Mouse (Mus musculus): ENCODE data around the gene Pla2g1b. TPM values are rescaled to one million over a fixed set of nuclear protein-coding genes. Genes with fewer than 3 reads are reported as not detected.
"Not testable (repeated sequence)": the region's sequence is repeated elsewhere in the genome, so short reads cannot be mapped to it uniquely, and the experiment has no call there.

The Pla2g1b gene
- polyA plus RNA-seq, 1 experiment, result not detected

GRCm38 (mm10) chr5:115516081-115516907 is 50.2 kb downstream of the Pla2g1b start:
- peaks cover 7% of the 10 kb centered on the region for H3K36me3 ChIP-seq (ENCODE audit: control insufficient read depth, insufficient read depth)
- H3K79me2 ChIP-seq (ENCODE audit: control insufficient read depth, insufficient read depth), result peaks cover 98% of the 10 kb centered on the region
- H3K4me3 ChIP-seq (ENCODE audit: insufficient read depth, poor library complexity, severe bottlenecking), result no peak overlapping the region
- peaks cover 79% of the 10 kb centered on the region for H3K79me3 ChIP-seq (ENCODE audit: low read depth)
- no peaks in the 10 kb centered on the region for H3K27me3 ChIP-seq (ENCODE audit: control insufficient read depth, insufficient read depth, insufficient read length)
- TF ChIP-seq CTCF (IDR thresholded peaks at IDR 0.05; ENCODE audit: control insufficient read depth, insufficient read depth, insufficient read length), result no peak
- TF ChIP-seq CEBPB (IDR thresholded peaks at IDR 0.05; ENCODE audit: low read depth), result no peak
- TF ChIP-seq FOSL1 (IDR thresholded peaks at IDR 0.05; ENCODE audit: insufficient read depth, low read length, poor library complexity, severe bottlenecking), result no peak
- no peak for TF ChIP-seq USF1 (IDR thresholded peaks at IDR 0.05; ENCODE audit: low read depth)
- TF ChIP-seq MYOG (IDR thresholded peaks at IDR 0.05; ENCODE audit: control insufficient read depth, extremely low read depth, insufficient read length), result no peak
- no peak for TF ChIP-seq MAX (IDR thresholded peaks at IDR 0.05)
- no peak overlapping the region for H3ac ChIP-seq (ENCODE audit: control insufficient read depth, insufficient read length, low read depth)

GRCm38 (mm10) chr5:115516908-115517307 is 50.8 kb downstream of the Pla2g1b start:
- Histone ChIP-seq H3K4me3 (ENCODE audit: insufficient read depth, poor library complexity, severe bottlenecking) (no peak overlapping the region), H3K36me3 (ENCODE audit: control insufficient read depth, insufficient read depth) (peaks cover 7% of the 10 kb centered on the region), H3K79me2 (ENCODE audit: control insufficient read depth, insufficient read depth) (peaks cover 98% of the 10 kb centered on the region), H3K79me3 (ENCODE audit: low read depth) (peaks cover 74% of the 10 kb centered on the region), H3ac (ENCODE audit: control insufficient read depth, insufficient read length, low read depth) (no peak overlapping the region), H3K27me3 (ENCODE audit: control insufficient read depth, insufficient read depth, insufficient read length) (no peaks in the 10 kb centered on the region)
- TF ChIP-seq FOSL1 (IDR thresholded peaks at IDR 0.05; ENCODE audit: insufficient read depth, low read length, poor library complexity, severe bottlenecking) (no peak), CTCF (IDR thresholded peaks at IDR 0.05; ENCODE audit: control insufficient read depth, insufficient read depth, insufficient read length) (no peak), MYOD1 (IDR thresholded peaks at IDR 0.05; ENCODE audit: control insufficient read depth, insufficient read length, low read depth) (no peak), CEBPB (IDR thresholded peaks at IDR 0.05; ENCODE audit: low read depth) (no peak), USF1 (IDR thresholded peaks at IDR 0.05; ENCODE audit: low read depth) (no peak)

- Histone ChIP-seq H3K27me3 (ENCODE audit: control insufficient read depth, insufficient read depth, insufficient read length) (no peaks in the 10 kb centered on the region), H3K79me2 (ENCODE audit: control insufficient read depth, insufficient read depth) (peaks cover 98% of the 10 kb centered on the region), H3K36me3 (ENCODE audit: control insufficient read depth, insufficient read depth) (peaks cover 7% of the 10 kb centered on the region), H3K79me3 (ENCODE audit: low read depth) (peaks cover 71% of the 10 kb centered on the region), H3ac (ENCODE audit: control insufficient read depth, insufficient read length, low read depth) (no peak overlapping the region), H3K4me3 (ENCODE audit: insufficient read depth, poor library complexity, severe bottlenecking) (no peak overlapping the region)
- no peak for TF ChIP-seq MYOG (IDR thresholded peaks at IDR 0.05; ENCODE audit: control insufficient read depth, extremely low read depth, insufficient read length)
- no peak for TF ChIP-seq FOSL1 (IDR thresholded peaks at IDR 0.05; ENCODE audit: insufficient read depth, low read length, poor library complexity, severe bottlenecking)
- TF ChIP-seq MYOD1 (IDR thresholded peaks at IDR 0.05; ENCODE audit: control insufficient read depth, insufficient read length, low read depth), result no peak
- TF ChIP-seq CTCF (IDR thresholded peaks at IDR 0.05; ENCODE audit: control insufficient read depth, insufficient read depth, insufficient read length), result no peak
- TF ChIP-seq MAX (IDR thresholded peaks at IDR 0.05), result no peak
- TF ChIP-seq CEBPB (IDR thresholded peaks at IDR 0.05; ENCODE audit: low read depth), result no peak
- no peak for TF ChIP-seq USF1 (IDR thresholded peaks at IDR 0.05; ENCODE audit: low read depth)
Observed at GRCm38 (mm10) chr5:115517501-115517900, 51.4 kb downstream of the Pla2g1b start.

- H3K4me3 ChIP-seq (ENCODE audit: insufficient read depth, poor library complexity, severe bottlenecking); H3K36me3 ChIP-seq (ENCODE audit: control insufficient read depth, insufficient read depth); H3K27me3 ChIP-seq (ENCODE audit: control insufficient read depth, insufficient read depth, insufficient read length); H3ac ChIP-seq (ENCODE audit: control insufficient read depth, insufficient read length, low read depth): not testable (repeated sequence)
- peaks cover 70% of the 10 kb centered on the region for H3K79me3 ChIP-seq (ENCODE audit: low read depth)
- peaks cover 98% of the 10 kb centered on the region for H3K79me2 ChIP-seq (ENCODE audit: control insufficient read depth, insufficient read depth)
Observed at GRCm38 (mm10) chr5:115518214-115518613, 52.2 kb downstream of the Pla2g1b start.

- Histone ChIP-seq H3K27me3 (ENCODE audit: control insufficient read depth, insufficient read depth, insufficient read length) (no peaks in the 10 kb centered on the region), H3ac (ENCODE audit: control insufficient read depth, insufficient read length, low read depth) (no peak overlapping the region), H3K79me3 (ENCODE audit: low read depth) (peaks cover 71% of the 10 kb centered on the region), H3K79me2 (ENCODE audit: control insufficient read depth, insufficient read depth) (peaks cover 98% of the 10 kb centered on the region), H3K4me3 (ENCODE audit: insufficient read depth, poor library complexity, severe bottlenecking) (no peak overlapping the region), H3K36me3 (ENCODE audit: control insufficient read depth, insufficient read depth) (peaks cover 7% of the 10 kb centered on the region)
- TF ChIP-seq USF1 (IDR thresholded peaks at IDR 0.05; ENCODE audit: low read depth) (no peak), FOSL1 (IDR thresholded peaks at IDR 0.05; ENCODE audit: insufficient read depth, low read length, poor library complexity, severe bottlenecking) (no peak), CEBPB (IDR thresholded peaks at IDR 0.05; ENCODE audit: low read depth) (no peak), MYOG (IDR thresholded peaks at IDR 0.05; ENCODE audit: control insufficient read depth, extremely low read depth, insufficient read length) (no peak), MYOD1 (IDR thresholded peaks at IDR 0.05; ENCODE audit: control insufficient read depth, insufficient read length, low read depth) (no peak), MAX (IDR thresholded peaks at IDR 0.05) (no peak), CTCF (IDR thresholded peaks at IDR 0.05; ENCODE audit: control insufficient read depth, insufficient read depth, insufficient read length) (no peak)
Observed at GRCm38 (mm10) chr5:115520325-115520869, 54.3 kb downstream of the Pla2g1b start.
